Mouse (Mus musculus) bone marrow macrophage, adult 2 months (primary cell): Measurements from ENCODE around the gene Crim1.

Source experiments
- CTCF ChIP-seq: IDR thresholded peaks from 2 replicates; pipeline ENCODE4 v1.5.1; 2012; ENCODE audit warnings: low read depth, mild to moderate bottlenecking, low read length, moderate library complexity
- POLR2A ChIP-seq: IDR thresholded peaks from 2 replicates; pipeline ENCODE4 v1.6.1; 2012; ENCODE audit warnings: mild to moderate bottlenecking, low read depth, low read length, borderline replicate concordance

DNA sequence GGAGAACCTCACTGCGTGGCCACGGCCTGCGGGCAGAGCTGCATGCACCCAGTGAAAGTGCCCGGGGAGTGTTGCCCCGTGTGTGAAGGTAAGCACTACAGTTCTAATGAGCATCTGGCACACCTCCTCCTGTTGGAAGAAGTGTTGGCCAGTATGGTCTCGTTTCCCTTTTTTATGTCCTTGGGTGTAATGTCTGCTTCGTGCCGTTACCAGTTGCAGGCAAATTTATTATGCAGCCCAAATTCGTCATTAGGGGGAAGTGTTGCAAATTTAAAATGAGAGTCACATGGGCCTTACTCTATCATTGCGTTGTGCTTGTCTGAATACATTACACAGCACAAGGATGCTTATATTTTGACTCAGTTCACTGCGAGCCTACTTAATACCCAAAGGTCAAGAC lies 115.6 kb downstream of the Crim1 start:
- no peak for TF ChIP-seq CTCF
- TF ChIP-seq POLR2A: no peak
